Mouse (Mus musculus) right cerebral cortex, postnatal 14 days (tissue): ENCODE measurements at regions not wholly inside any gene's neighbourhood (a gene's known extent, or its start where the extent isn't known, plus 50 kb on each side); places are given as distances from the start of the nearest gene placed in this dataset.
"Not testable (repeated sequence)": the region's sequence is repeated elsewhere in the genome, so short reads cannot be mapped to it uniquely, and the experiment has no call there.

Experiments used
- DNase-seq: peaks from one replicate; pipeline ENCODE4 v3.0.0; 2022

- DNase-seq = no peak
These were observed 64.1 kb downstream of the 9530068E07Rik start for GRCm38 (mm10) chr11:52460190-52460780.

- not testable (repeated sequence) for DNase-seq
These were observed 74.9 kb downstream of the 9530068E07Rik start for GRCm38 (mm10) chr11:52471128-52471527.

- DNase-seq = not testable (repeated sequence)
These were observed 83.9 kb downstream of the 9530068E07Rik start for GRCm38 (mm10) chr11:52480111-52480510.

- DNase-seq = not testable (repeated sequence)
These were observed 84.5 kb downstream of the 9530068E07Rik start for GRCm38 (mm10) chr11:52480694-52481093.

GRCm38 (mm10) chr11:52483534-52483933 lies 87.3 kb downstream of the 9530068E07Rik start:
- not testable (repeated sequence) for DNase-seq

- not testable (repeated sequence) for DNase-seq
These were observed 92.3 kb downstream of the 9530068E07Rik start for GRCm38 (mm10) chr11:52488538-52488937.

GRCm38 (mm10) chr11:52493336-52493735 lies 97.1 kb downstream of the 9530068E07Rik start:
- no peak for DNase-seq

- DNase-seq = no peak
These were observed 100.7 kb downstream of the 9530068E07Rik start for GRCm38 (mm10) chr11:52496908-52497307.

GRCm38 (mm10) chr11:52502759-52503365 lies 106.6 kb downstream of the 9530068E07Rik start:
- no peak for DNase-seq

GRCm38 (mm10) chr11:52511831-52512297 lies 115.6 kb downstream of the 9530068E07Rik start:
- DNase-seq = no peak

- DNase-seq = peak; percentile 47
These were observed 121.1 kb downstream of the 9530068E07Rik start for GRCm38 (mm10) chr11:52517330-52517729.

- peak; percentile 31 for DNase-seq
These were observed 123.6 kb downstream of the 9530068E07Rik start for GRCm38 (mm10) chr11:52519877-52520276.

- peak; percentile 80 for DNase-seq
These were observed 125.7 kb downstream of the 9530068E07Rik start for GRCm38 (mm10) chr11:52521879-52522278.

- no peak for DNase-seq
These were observed 126.2 kb downstream of the 9530068E07Rik start for GRCm38 (mm10) chr11:52522384-52522783.

- DNase-seq = no peak
These were observed 127.0 kb downstream of the 9530068E07Rik start for GRCm38 (mm10) chr11:52523191-52523590.

- no peak for DNase-seq
These were observed 127.4 kb downstream of the 9530068E07Rik start for GRCm38 (mm10) chr11:52523671-52524070.

GRCm38 (mm10) chr11:52525446-52525845 lies 129.2 kb downstream of the 9530068E07Rik start:
- no peak for DNase-seq

- DNase-seq = no peak
These were observed 130.1 kb downstream of the 9530068E07Rik start for GRCm38 (mm10) chr11:52526306-52526705.

GRCm38 (mm10) chr11:52533379-52533778 lies 137.2 kb downstream of the 9530068E07Rik start:
- DNase-seq = no peak

- peak; percentile 40 for DNase-seq
These were observed 138.4 kb downstream of the 9530068E07Rik start for GRCm38 (mm10) chr11:52534586-52534985.

- no peak for DNase-seq
These were observed 140.0 kb downstream of the 9530068E07Rik start for GRCm38 (mm10) chr11:52536211-52536610.

GRCm38 (mm10) chr11:52536841-52537240 lies 140.6 kb downstream of the 9530068E07Rik start:
- peak; percentile 84 for DNase-seq

GRCm38 (mm10) chr11:52537819-52538435 lies 141.7 kb downstream of the 9530068E07Rik start:
- DNase-seq = no peak

- no peak for DNase-seq
These were observed 145.0 kb downstream of the 9530068E07Rik start for GRCm38 (mm10) chr11:52541210-52541609.
